In the genomic region with DNA sequence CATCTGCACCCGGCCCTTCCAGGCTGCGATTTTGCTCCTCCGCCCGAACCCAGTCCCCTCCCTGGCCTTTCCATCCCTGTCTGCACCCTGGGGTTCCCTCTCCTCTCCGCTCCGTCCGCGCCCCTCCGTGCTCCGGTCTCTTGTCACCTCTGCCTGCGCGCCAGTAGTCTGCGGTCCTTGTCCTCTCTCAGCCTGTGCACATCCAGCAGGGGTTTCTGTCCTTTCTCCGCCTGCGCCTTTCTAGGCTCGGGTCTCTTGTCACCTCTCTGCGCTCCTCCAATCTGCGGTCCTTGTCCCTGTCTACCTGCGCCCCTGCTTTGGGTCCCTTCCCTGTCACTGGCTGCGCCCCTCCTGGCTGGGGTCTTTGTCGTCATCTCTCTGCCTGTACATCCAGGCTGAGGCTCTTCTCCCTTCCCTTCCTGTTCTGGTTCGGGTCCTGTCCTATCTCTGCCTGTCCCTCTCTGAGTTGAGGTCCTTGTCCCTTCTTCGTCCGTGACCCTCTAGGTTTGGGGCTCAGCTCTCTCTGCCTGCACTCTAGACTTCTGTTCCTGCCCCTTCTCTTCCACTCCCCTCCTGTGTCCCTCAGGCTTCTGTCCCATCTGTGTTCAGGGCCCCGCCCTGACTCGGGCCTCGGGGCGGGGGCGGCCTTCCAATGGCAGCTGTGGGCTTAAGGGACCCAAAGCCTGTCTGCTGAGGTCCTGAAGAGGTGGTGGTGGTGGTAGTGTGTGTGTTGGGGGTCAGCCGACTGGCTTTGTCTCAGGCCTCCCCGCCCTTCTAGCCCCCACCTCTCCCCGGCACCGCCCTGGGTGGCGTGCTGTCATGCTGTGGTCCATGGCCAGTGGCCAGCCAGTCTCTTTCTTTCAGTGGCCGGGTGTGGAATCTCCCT, we compare ENCODE assay signal across 8 mouse cellular contexts. TPM values are rescaled to one million over a fixed set of nuclear protein-coding genes. Genes with fewer than 3 reads are reported as not detected.
DNase-seq lines count a peak whose midpoint lies in the region; ATAC-seq and TF ChIP-seq lines count a peak whose summit lies in the region.

No protein-coding gene starts in this region.

- 3% methylated on average over 35 of the region's 35 CpGs for WGBS in embryonic facial prominence, embryonic 11.5 days
- WGBS in kidney, adult 2 months = 4% methylated on average over 35 of the region's 35 CpGs
- WGBS in liver, postnatal 0 days (ENCODE audit: insufficient replicate concordance) = 6% methylated on average over 35 of the region's 35 CpGs
- WGBS in neural tube, embryonic 12.5 days = under 1% methylated on average over 35 of the region's 35 CpGs

- H3K9ac ChIP-seq in embryonic facial prominence, embryonic 11.5 days (replicated peaks; ENCODE audit: low read length) = peak overlapping the region; percentile 96
- H3K9ac ChIP-seq in liver, postnatal 0 days (replicated peaks) = peak overlapping the region; percentile 73
- peak overlapping the region; percentile 97 for H3K9ac ChIP-seq in neural tube, embryonic 12.5 days

- peak; percentile 53 for DNase-seq in adrenal gland, adult 8-10 months
- no peak for DNase-seq in embryonic facial prominence, embryonic 11.5 days (ENCODE audit: low spot score)
- peak; percentile 81 to 83 for DNase-seq in heart, adult 9 months (ENCODE audit: low spot score in 2 of 2)
- DNase-seq in kidney, adult 2 months = peak; percentile 74
- DNase-seq in liver, postnatal 0 days = peak; percentile 35
- no peak for DNase-seq in T-cell, adult 2 months (ENCODE audit: low spot score)

- no peak for TF ChIP-seq POLR2A in kidney, adult 2 months (IDR thresholded peaks at IDR 0.05; ENCODE audit: low read depth, low read length)

- ATAC-seq in embryonic facial prominence, embryonic 11.5 days (replicated peaks; ENCODE audit: insufficient number of reproducible peaks, low FRiP score, low TSS enrichment, low read depth) = peak; percentile 55
- ATAC-seq in liver, postnatal 0 days = peak; percentile 57
- peak; percentile 63 for ATAC-seq in neural tube, embryonic 12.5 days (ENCODE audit: low FRiP score, low read depth)

- H3K36me3 ChIP-seq in E14TG2a.4 (ENCODE audit: insufficient read depth, low read length) = peaks cover 16% of the 10 kb centered on the region
- no peaks in the 10 kb centered on the region for H3K36me3 ChIP-seq in embryonic facial prominence, embryonic 11.5 days (replicated peaks; ENCODE audit: control insufficient read depth, insufficient read depth, low read depth, low read length)
- no peaks in the 10 kb centered on the region for H3K36me3 ChIP-seq in kidney, adult 2 months (ENCODE audit: control insufficient read depth, insufficient read depth, low read length)
- 0 out of 2 replicates have a peak, but pooled peaks cover 3% of the 10 kb centered on the region for H3K36me3 ChIP-seq in liver, postnatal 0 days (replicated peaks; ENCODE audit: insufficient read depth, low read length)
- peaks cover 10% of the 10 kb centered on the region; the same call in 1 of the 2 replicates for H3K36me3 ChIP-seq in neural tube, embryonic 12.5 days

- H3K4me1 ChIP-seq in E14TG2a.4 (replicated peaks; ENCODE audit: low read depth, low read length) = peaks cover 62% of the 10 kb centered on the region
- peaks cover 2% of the 10 kb centered on the region; the same call in 1 of the 2 replicates for H3K4me1 ChIP-seq in embryonic facial prominence, embryonic 11.5 days (ENCODE audit: control insufficient read depth, insufficient read depth, low read length)
- H3K4me1 ChIP-seq in kidney, adult 2 months (ENCODE audit: control insufficient read depth, insufficient read depth, low read length) = peaks cover 10% of the 10 kb centered on the region; the same call in 1 of the 2 replicates
- peaks cover 21% of the 10 kb centered on the region for H3K4me1 ChIP-seq in liver, postnatal 0 days (ENCODE audit: insufficient read depth)
- peaks cover 38% of the 10 kb centered on the region for H3K4me1 ChIP-seq in neural tube, embryonic 12.5 days

- H3K27ac ChIP-seq in embryonic facial prominence, embryonic 11.5 days (replicated peaks; ENCODE audit: low read depth, low read length) = peak overlapping the region; percentile 81
- peak overlapping the region; percentile 49 for H3K27ac ChIP-seq in kidney, adult 2 months (ENCODE audit: insufficient read depth, low read depth, low read length)
- H3K27ac ChIP-seq in liver, postnatal 0 days (ENCODE audit: low read depth) = peak overlapping the region; percentile 65
- peak overlapping the region; percentile 91 for H3K27ac ChIP-seq in neural tube, embryonic 12.5 days

- peaks cover 25% of the 10 kb centered on the region for H3K27me3 ChIP-seq in E14TG2a.4 (ENCODE audit: insufficient read depth, low read length)
- no peaks in the 10 kb centered on the region for H3K27me3 ChIP-seq in embryonic facial prominence, embryonic 11.5 days (ENCODE audit: control insufficient read depth, insufficient read depth, low read length)
- H3K27me3 ChIP-seq in kidney, adult 2 months (replicated peaks; ENCODE audit: control insufficient read depth, insufficient read depth, low read length) = no peaks in the 10 kb centered on the region
- H3K27me3 ChIP-seq in liver, postnatal 0 days (ENCODE audit: insufficient read depth, low read length) = no peaks in the 10 kb centered on the region
- no peaks in the 10 kb centered on the region for H3K27me3 ChIP-seq in neural tube, embryonic 12.5 days (replicated peaks)

- H3K9me3 ChIP-seq in E14TG2a.4 (ENCODE audit: low read length) = no peaks in the 10 kb centered on the region
- no peaks in the 10 kb centered on the region for H3K9me3 ChIP-seq in embryonic facial prominence, embryonic 11.5 days (replicated peaks; ENCODE audit: control insufficient read depth, low read length)
- H3K9me3 ChIP-seq in liver, postnatal 0 days (ENCODE audit: low read length) = no peaks in the 10 kb centered on the region
- H3K9me3 ChIP-seq in neural tube, embryonic 12.5 days = no peaks in the 10 kb centered on the region

- TF ChIP-seq CTCF in E14TG2a.4 (conservative IDR thresholded peaks at IDR 0.05; ENCODE audit: low read length) = no peak
- no peak for TF ChIP-seq CTCF in kidney, adult 2 months (conservative IDR thresholded peaks at IDR 0.05; ENCODE audit: insufficient read depth, insufficient read length, low read depth, low read length)
- no peak for TF ChIP-seq CTCF in liver, postnatal 0 days (IDR thresholded peaks at IDR 0.05; ENCODE audit: low read depth)

- TF ChIP-seq EP300 in liver, postnatal 0 days (IDR thresholded peaks at IDR 0.05; ENCODE audit: low read depth) = no peak

- peak overlapping the region; percentile 94 for H3K4me3 ChIP-seq in E14TG2a.4 (replicated peaks; ENCODE audit: low read length)
- peak overlapping the region; percentile 91 for H3K4me3 ChIP-seq in embryonic facial prominence, embryonic 11.5 days (ENCODE audit: low read depth, low read length)
- H3K4me3 ChIP-seq in kidney, adult 2 months (ENCODE audit: insufficient read depth, low read depth, low read length) = peak overlapping the region; percentile 64
- H3K4me3 ChIP-seq in liver, postnatal 0 days (ENCODE audit: low read depth, low read length) = peak overlapping the region; percentile 89
- H3K4me3 ChIP-seq in neural tube, embryonic 12.5 days = peak overlapping the region; percentile 94

- H3K4me2 ChIP-seq in embryonic facial prominence, embryonic 11.5 days (ENCODE audit: low read depth, low read length) = peak overlapping the region; percentile 99
- H3K4me2 ChIP-seq in liver, postnatal 0 days (ENCODE audit: low read depth, low read length) = peak overlapping the region; percentile 92
- peak overlapping the region; percentile 98 for H3K4me2 ChIP-seq in neural tube, embryonic 12.5 days (replicated peaks)

RNA-seq across cellular contexts. Expression of a gene that starts 0.8 kb away (rescaled TPM):
- total RNA-seq in adrenal gland, adult 8-10 months (2022) = 100 to 1,000 TPM in 2 of 4 experiments, 10 to 100 TPM in 2; 87.5 to 137 (median 109) TPM
- polyA plus RNA-seq in embryonic facial prominence, embryonic 11.5 days (2014; fragmentation: Nextera tagmentation; extraction: Ambion mirVana) = 132 and 143 TPM in 2 replicates
- 40.3 and 44.3 TPM in 2 replicates for polyA plus RNA-seq in kidney, adult 2 months (2012; rRNA removed)
- 9.6 and 10.7 TPM in 2 replicates for polyA plus RNA-seq in liver, postnatal 0 days (2015; fragmentation: Nextera tagmentation; extraction: Ambion mirVana)
- polyA plus RNA-seq in neural tube, embryonic 12.5 days (2016; fragmentation: Nextera tagmentation; extraction: Ambion mirVana) = 481 and 504 TPM in 2 replicates

RNA-seq across cellular contexts. Expression of a gene that starts 46.4 kb away (rescaled TPM):
- total RNA-seq in adrenal gland, adult 8-10 months (2022) = 10 to 100 TPM; 65.7 to 82.3 (median 74.3) TPM
- 55.2 and 57.7 TPM in 2 replicates for polyA plus RNA-seq in embryonic facial prominence, embryonic 11.5 days (2014; fragmentation: Nextera tagmentation; extraction: Ambion mirVana)
- polyA plus RNA-seq in kidney, adult 2 months (2012; rRNA removed) = 63.8 and 68.4 TPM in 2 replicates
- polyA plus RNA-seq in liver, postnatal 0 days (2015; fragmentation: Nextera tagmentation; extraction: Ambion mirVana) = 21.5 and 22.1 TPM in 2 replicates
- 54.6 and 57.3 TPM in 2 replicates for polyA plus RNA-seq in neural tube, embryonic 12.5 days (2016; fragmentation: Nextera tagmentation; extraction: Ambion mirVana)

RNA-seq across cellular contexts. Expression of a gene that starts 46.4 kb away (rescaled TPM):
- 10 to 100 TPM; 39.2 to 41.7 (median 40.0) TPM for total RNA-seq in adrenal gland, adult 8-10 months (2022)
- polyA plus RNA-seq in embryonic facial prominence, embryonic 11.5 days (2014; fragmentation: Nextera tagmentation; extraction: Ambion mirVana) = 56.8 and 59.8 TPM in 2 replicates
- polyA plus RNA-seq in kidney, adult 2 months (2012; rRNA removed) = 11.3 and 14.6 TPM in 2 replicates
- polyA plus RNA-seq in liver, postnatal 0 days (2015; fragmentation: Nextera tagmentation; extraction: Ambion mirVana) = 16.7 TPM in 2 replicates
- polyA plus RNA-seq in neural tube, embryonic 12.5 days (2016; fragmentation: Nextera tagmentation; extraction: Ambion mirVana) = 60.1 and 61.8 TPM in 2 replicates

RNA-seq across cellular contexts. Expression of a gene that starts 54.3 kb away (rescaled TPM):
- 10 to 100 TPM; 17.5 to 22.1 (median 19.4) TPM for total RNA-seq in adrenal gland, adult 8-10 months (2022)
- polyA plus RNA-seq in embryonic facial prominence, embryonic 11.5 days (2014; fragmentation: Nextera tagmentation; extraction: Ambion mirVana) = 12.7 and 15.9 TPM in 2 replicates
- polyA plus RNA-seq in kidney, adult 2 months (2012; rRNA removed) = 5.3 and 6.0 TPM in 2 replicates
- polyA plus RNA-seq in liver, postnatal 0 days (2015; fragmentation: Nextera tagmentation; extraction: Ambion mirVana) = 2.0 and 2.1 TPM in 2 replicates
- 5.5 and 7.5 TPM in 2 replicates for polyA plus RNA-seq in neural tube, embryonic 12.5 days (2016; fragmentation: Nextera tagmentation; extraction: Ambion mirVana)

RNA-seq across cellular contexts. Expression of a gene that starts 54.6 kb away (rescaled TPM):
- 100 to 1,000 TPM; 113 to 145 (median 123) TPM for total RNA-seq in adrenal gland, adult 8-10 months (2022)
- 70.7 and 73.1 TPM in 2 replicates for polyA plus RNA-seq in embryonic facial prominence, embryonic 11.5 days (2014; fragmentation: Nextera tagmentation; extraction: Ambion mirVana)
- polyA plus RNA-seq in kidney, adult 2 months (2012; rRNA removed) = 97.0 and 105 TPM in 2 replicates
- 53.3 and 60.0 TPM in 2 replicates for polyA plus RNA-seq in liver, postnatal 0 days (2015; fragmentation: Nextera tagmentation; extraction: Ambion mirVana)
- polyA plus RNA-seq in neural tube, embryonic 12.5 days (2016; fragmentation: Nextera tagmentation; extraction: Ambion mirVana) = 48.8 and 50.9 TPM in 2 replicates

Comparison
In these comparisons a context has a peak if more than half of its experiments do, and no peak if none do; other contexts are left out.
1. DNase-seq: peak in adrenal gland, adult 8-10 months (single experiment), heart, adult 9 months (2 of 2), kidney, adult 2 months (single experiment) and liver, postnatal 0 days (single experiment); none in embryonic facial prominence, embryonic 11.5 days (single experiment) and T-cell, adult 2 months (single experiment).
2. Peak in every context shown above with its lines, with median percentiles within 50 percentile points of each other: H3K4me3 ChIP-seq, ATAC-seq, H3K27ac ChIP-seq, H3K4me2 ChIP-seq and H3K9ac ChIP-seq.